Mouse (Mus musculus) testis, adult 2 months (tissue): ENCODE data around the gene Ppp2r3a.

Experiments used
- CTCF ChIP-seq: fragments of 200-500 bp; IDR thresholded peaks from 2 replicates; pipeline ENCODE4 v1.5.1; 2012; ENCODE audit warnings: low read depth, mild to moderate bottlenecking, inconsistent platforms, low read length, moderate library complexity; ENCODE audit not compliant: control insufficient read depth, insufficient read depth, insufficient replicate concordance
- POLR2A ChIP-seq: fragments of 200-500 bp; IDR thresholded peaks from 2 replicates; pipeline ENCODE4 v1.6.1; 2012; ENCODE audit warnings: low read depth, mild to moderate bottlenecking, inconsistent platforms, low read length, moderate library complexity; ENCODE audit not compliant: control insufficient read depth

DNA sequence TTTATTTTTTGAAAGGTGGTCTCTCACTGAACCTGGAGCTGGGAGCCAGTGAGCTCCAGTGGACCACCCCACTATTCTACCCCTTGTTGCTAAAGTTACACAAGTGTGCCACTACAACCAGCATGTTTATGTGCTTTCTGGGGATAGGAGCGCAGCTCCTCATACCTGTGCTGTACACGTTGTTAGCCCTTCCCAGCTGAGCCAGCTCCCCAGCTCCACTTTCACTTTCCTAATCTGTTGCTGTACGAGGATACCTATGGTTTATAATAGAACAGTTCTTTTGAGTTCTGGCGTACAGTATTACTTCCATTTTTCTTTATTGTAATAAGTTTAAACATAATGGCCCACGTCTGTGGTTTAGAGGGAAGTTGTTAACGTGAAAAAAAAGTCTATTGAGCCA is 152.2 kb downstream of the Ppp2r3a start:
- TF ChIP-seq POLR2A, result no peak
- no peak for TF ChIP-seq CTCF
